Mouse (Mus musculus) C2C12 (cell line): ENCODE measurements around the gene Ly6g6d. TPM values are rescaled to one million over a fixed set of nuclear protein-coding genes. Genes with fewer than 3 reads are reported as not detected.
"Not testable (repeated sequence)": the region's sequence is repeated elsewhere in the genome, so short reads cannot be mapped to it uniquely, and the experiment has no call there.

ENCODE experiments used
- H3K27me3 ChIP-seq: one replicate; pipeline ENCODE4 v1.6.1; 2011; ENCODE audit not compliant: control insufficient read depth, insufficient read depth, insufficient read length
- H3K36me3 ChIP-seq: one replicate; pipeline ENCODE4 v1.6.1; 2011; ENCODE audit not compliant: control insufficient read depth, insufficient read depth
- H3K4me3 ChIP-seq: one replicate; pipeline ENCODE4 v1.5.1; 2011; ENCODE audit warnings: mild to moderate bottlenecking, control low read depth; ENCODE audit not compliant: poor library complexity, insufficient read depth, severe bottlenecking
- H3K79me2 ChIP-seq: one replicate; pipeline ENCODE4 v1.6.1; 2011; ENCODE audit not compliant: control insufficient read depth, insufficient read depth
- H3K79me3 ChIP-seq: one replicate; pipeline ENCODE4 v1.6.1; 2011; ENCODE audit warnings: low read depth, control low read depth
- H3ac ChIP-seq: one replicate; pipeline ENCODE3; 2011; ENCODE audit warnings: low read depth; ENCODE audit not compliant: control insufficient read depth, insufficient read length
- CEBPB ChIP-seq: IDR thresholded peaks from one replicate; pipeline ENCODE4 v1.6.1; 2011; ENCODE audit warnings: low read depth, mild to moderate bottlenecking, control low read depth, moderate library complexity
- CTCF ChIP-seq: IDR thresholded peaks from one replicate; pipeline ENCODE4 v1.5.1; 2011; ENCODE audit not compliant: control insufficient read depth, insufficient read depth, insufficient read length
- FOSL1 ChIP-seq: IDR thresholded peaks from one replicate; pipeline ENCODE4 v1.8.0; 2011; ENCODE audit warnings: mild to moderate bottlenecking, low read length; ENCODE audit not compliant: poor library complexity, insufficient read depth, severe bottlenecking
- MAX ChIP-seq: IDR thresholded peaks from one replicate; pipeline ENCODE4 v1.6.1; 2011; ENCODE audit warnings: mild to moderate bottlenecking, control low read depth
- MYOD1 ChIP-seq: IDR thresholded peaks from one replicate; pipeline ENCODE4 v1.6.1; 2011; ENCODE audit warnings: low read depth; ENCODE audit not compliant: control insufficient read depth, insufficient read length
- MYOG ChIP-seq: IDR thresholded peaks from one replicate; pipeline ENCODE4 v1.6.1; 2011; ENCODE audit not compliant: control insufficient read depth, insufficient read length; ENCODE audit errors: extremely low read depth
- USF1 ChIP-seq: IDR thresholded peaks from one replicate; pipeline ENCODE4 v1.6.1; 2011; ENCODE audit warnings: low read depth, mild to moderate bottlenecking, control low read depth, moderate library complexity
- polyA plus RNA-seq: library from polyadenylated mRNA; unstranded; fragments of >200 nt; fragmentation: generic; extraction: Trizol; gene quantifications from one replicate; pipeline ENCODE4 v1.2.1, GENCODE M21; 2012; ENCODE audit warnings: missing spikeins

Ly6g6d gene
- polyA plus RNA-seq, 1 experiment: not detected

GRCm38 (mm10) chr17:35044904-35045806 lies 32.7 kb downstream of the Ly6g6d start:
- Histone ChIP-seq H3K36me3 (no peaks in the 10 kb centered on the region), H3K4me3 (no peak overlapping the region), H3K79me3 (no peaks in the 10 kb centered on the region), H3ac (no peak overlapping the region), H3K27me3 (no peaks in the 10 kb centered on the region), H3K79me2 (peaks cover 14% of the 10 kb centered on the region)
- TF ChIP-seq CTCF: no peak
- TF ChIP-seq CEBPB: peak; percentile 2

DNA sequence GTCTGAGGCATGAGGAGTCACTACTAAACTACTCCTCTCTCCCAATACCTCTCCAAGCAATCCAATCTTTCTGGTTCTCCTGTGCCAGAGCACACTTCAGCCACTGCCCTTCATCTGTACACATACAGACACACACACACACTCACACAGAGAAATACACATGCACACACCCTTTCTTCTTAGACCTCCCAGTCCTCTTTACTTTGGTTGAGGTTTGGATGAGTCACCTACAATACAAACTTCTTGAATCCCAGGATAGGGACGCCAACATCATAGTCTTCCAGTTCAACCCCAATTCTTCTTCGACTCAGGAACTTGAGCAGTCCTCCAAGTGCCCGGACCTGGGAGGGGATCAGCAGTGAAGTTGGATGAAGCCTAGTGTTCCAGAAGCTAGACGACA lies 34.1 kb downstream of the Ly6g6d start:
- H3ac ChIP-seq: no peak overlapping the region
- H3K27me3 ChIP-seq: no peaks in the 10 kb centered on the region
- H3K79me3 ChIP-seq: no peaks in the 10 kb centered on the region
- peaks cover under 1% of the 10 kb centered on the region for H3K79me2 ChIP-seq
- TF ChIP-seq MYOD1 (no peak), CEBPB (no peak), MYOG (no peak), FOSL1 (no peak), USF1 (no peak), MAX (no peak), CTCF (no peak)
- H3K36me3 ChIP-seq: no peaks in the 10 kb centered on the region
- H3K4me3 ChIP-seq: no peak overlapping the region

- no peaks in the 10 kb centered on the region for H3K36me3 ChIP-seq
- no peaks in the 10 kb centered on the region for H3K79me3 ChIP-seq
- H3ac ChIP-seq: peak overlapping the region; percentile 39
- H3K79me2 ChIP-seq: no peaks in the 10 kb centered on the region
- TF ChIP-seq MAX (peak; percentile 90), MYOG (no peak), USF1 (no peak), CTCF (no peak), CEBPB (no peak), MYOD1 (peak; percentile 51), FOSL1 (no peak)
- no peaks in the 10 kb centered on the region for H3K27me3 ChIP-seq
- H3K4me3 ChIP-seq: no peak overlapping the region
These were observed 38.6 kb downstream of the Ly6g6d start for GRCm38 (mm10) chr17:35039121-35039873.

- no peak overlapping the region for H3ac ChIP-seq
- no peaks in the 10 kb centered on the region for H3K79me3 ChIP-seq
- H3K4me3 ChIP-seq: no peak overlapping the region
- no peaks in the 10 kb centered on the region for H3K36me3 ChIP-seq
- H3K79me2 ChIP-seq: no peaks in the 10 kb centered on the region
- no peak for TF ChIP-seq MYOD1
- TF ChIP-seq FOSL1: no peak
- TF ChIP-seq USF1: no peak
- TF ChIP-seq MYOG: no peak
- TF ChIP-seq MAX: no peak
- no peak for TF ChIP-seq CEBPB
- H3K27me3 ChIP-seq: no peaks in the 10 kb centered on the region
These were observed 43.0 kb downstream of the Ly6g6d start for GRCm38 (mm10) chr17:35034896-35035295.

DNA sequence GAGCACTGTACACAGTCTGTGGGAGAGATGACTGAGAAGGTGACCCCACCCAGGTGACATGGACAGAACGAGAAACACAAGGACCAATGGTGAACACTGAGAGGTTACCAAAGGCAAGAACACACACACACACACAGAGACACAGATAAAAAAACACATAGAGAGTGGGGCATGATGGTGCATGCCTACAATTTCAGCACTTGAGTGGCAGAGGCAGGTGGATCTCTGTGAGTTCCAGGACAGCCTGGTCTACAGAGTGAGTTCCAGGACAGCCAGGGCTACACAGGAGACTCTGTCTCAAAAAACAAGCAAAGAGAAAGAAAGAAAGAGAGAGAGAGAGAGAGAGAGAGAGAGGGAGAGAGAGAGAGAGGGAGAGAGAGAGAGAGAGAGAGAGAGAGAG lies 44.2 kb downstream of the Ly6g6d start:
- H3K36me3 ChIP-seq, H3K79me2 ChIP-seq, H3ac ChIP-seq, H3K79me3 ChIP-seq, H3K4me3 ChIP-seq, H3K27me3 ChIP-seq: not testable (repeated sequence)
- TF ChIP-seq MYOD1: peak; percentile 54

GRCm38 (mm10) chr17:35032323-35032870 lies 45.5 kb downstream of the Ly6g6d start:
- Histone ChIP-seq H3K4me3 (no peak overlapping the region), H3K79me3 (no peaks in the 10 kb centered on the region), H3ac (no peak overlapping the region), H3K36me3 (no peaks in the 10 kb centered on the region), H3K27me3 (no peaks in the 10 kb centered on the region), H3K79me2 (no peaks in the 10 kb centered on the region)
- TF ChIP-seq CTCF: no peak
- TF ChIP-seq MAX: no peak
